Mouse (Mus musculus) liver, embryonic 14.5 days (tissue): ENCODE measurements around the gene Ppp1r13l. TPM values are rescaled to one million over a fixed set of nuclear protein-coding genes. Genes with fewer than 3 reads are reported as not detected.

Experiments
- ATAC-seq: fragments of 200-750 bp; cut with Nextera tagmentation; 2 replicates; pipeline ENCODE4 v1.8.0; 2017; ENCODE audit warnings: moderate number of reproducible peaks, mild to moderate bottlenecking, moderate library complexity; ENCODE audit not compliant: insufficient read depth
- DNase-seq, 3 experiments: peaks; one replicate each; pipeline ENCODE4 v3.0.0-alpha.2; 2012 to 2013; ENCODE audit warnings: low read depth in 3 of 3, low spot score in 3 of 3
- H3K27ac ChIP-seq: fragments of 300-500 bp; sonication (generic); 2 replicates; pipeline ENCODE4 v1.5.1; 2014; ENCODE audit warnings: moderate library complexity, mild to moderate bottlenecking, control low read depth, inconsistent platforms
- H3K27me3 ChIP-seq: fragments of 300-500 bp; sonication (generic); 2 replicates; pipeline ENCODE4 v1.6.1; 2014; ENCODE audit warnings: mild to moderate bottlenecking, low read length, moderate library complexity; ENCODE audit not compliant: control insufficient read depth, insufficient read depth
- H3K36me3 ChIP-seq: fragments of 300-500 bp; sonication (generic); replicated peaks from 2 replicates; pipeline ENCODE4 v1.6.1; 2014; ENCODE audit warnings: low read depth; ENCODE audit not compliant: control insufficient read depth, insufficient read depth
- H3K4me1 ChIP-seq, 2 experiments: fragments of 200-500 bp in 1 of 2; fragments of 300-500 bp in 1 of 2; sonication (generic) in 1 of 2; replicated peaks; 2 replicates each; pipeline ENCODE4 v1.6.1; 2012 to 2014; ENCODE audit warnings: antibody characterized with exemption in 1 of 2, inconsistent platforms in 1 of 2, low read length in 1 of 2; ENCODE audit not compliant: control insufficient read depth in 2 of 2, insufficient read depth in 2 of 2
- H3K4me2 ChIP-seq: fragments of 300-500 bp; sonication (generic); 2 replicates; pipeline ENCODE4 v1.6.1; 2014; ENCODE audit warnings: low read depth, mild to moderate bottlenecking, control low read depth, moderate library complexity
- H3K4me3 ChIP-seq, 2 experiments: fragments of 200-500 bp in 1 of 2; fragments of 300-500 bp in 1 of 2; sonication (generic) in 1 of 2; 2 replicates each; pipeline ENCODE4 v1.5.1; 2012 to 2014; ENCODE audit warnings: low read depth in 2 of 2, low read length in 2 of 2, mild to moderate bottlenecking in 2 of 2, control low read depth in 1 of 2, inconsistent platforms in 1 of 2, moderate library complexity in 1 of 2; ENCODE audit not compliant: insufficient read depth in 1 of 2
- H3K9ac ChIP-seq: fragments of 300-500 bp; sonication (generic); replicated peaks from 2 replicates; pipeline ENCODE4 v1.6.1; 2014; ENCODE audit warnings: mild to moderate bottlenecking, control low read depth, moderate library complexity
- H3K9me3 ChIP-seq: fragments of 300-500 bp; sonication (generic); 2 replicates; pipeline ENCODE4 v1.6.1; 2016; ENCODE audit warnings: low read length, mixed read lengths; ENCODE audit not compliant: control insufficient read depth
- CTCF ChIP-seq: IDR thresholded peaks from 2 replicates; pipeline ENCODE4 v1.5.1; 2016; ENCODE audit warnings: antibody characterized with exemption, low read depth, control low read depth
- EP300 ChIP-seq: IDR thresholded peaks from 2 replicates; pipeline ENCODE4 v1.6.1; 2016; ENCODE audit warnings: antibody characterized with exemption, low read depth
- WGBS: fragments of 180-500 bp; shearing (Covaris S2); extraction: QIAGEN DNeasy Blood & Tissue Kit; methylation state at CpG from one replicate; pipeline ENCODE4 v1.1.7; 2014; ENCODE audit not compliant: insufficient replicate concordance; 5-methylcytosine and 5-hydroxymethylcytosine counted together
- polyA plus RNA-seq, 2 experiments: library from polyadenylated mRNA; depleted of rRNA in 1 of 2; stranded (reverse) in 1 of 2; unstranded in 1 of 2; fragments of >200 nt; fragmentation: Nextera tagmentation in 1 of 2; extraction: Ambion mirVana in 1 of 2; gene quantifications; 2 replicates each; pipeline versions ENCODE4 v1.2.1 to v1.2.3; 2012 to 2014

The Ppp1r13l gene
- polyA plus RNA-seq, 2 experiments, result 0.65 to 2.3 TPM

GRCm38 (mm10) chr7:19344237-19344847, 15.2 kb upstream of the Ppp1r13l start, which contains the start of gene Ercc1:
Gene Ercc1 (plus strand): TSS chr7:19344778.
- Histone ChIP-seq H3K4me1 (peaks cover 0 to 14% of the 10 kb centered on the region in 2 experiments; a peak in 3 of 4 replicates), H3K27me3 (peaks cover 31% of the 10 kb centered on the region), H3K9me3 (no peaks in the 10 kb centered on the region), H3K36me3 (no peaks in the 10 kb centered on the region), H3K27ac (no peak within 1 kb of the TSS), H3K9ac (peak within 1 kb of the TSS; percentile 37), H3K4me3 (peak within 1 kb of the TSS; percentile 55 to 96), H3K4me2 (peak within 1 kb of the TSS; percentile 75)
- WGBS, result 17% methylated on average over 12 of the region's 12 CpGs
- no peak for TF ChIP-seq CTCF
- TF ChIP-seq EP300, result no peak
- DNase-seq (no peak), ATAC-seq (no peak)

- ATAC-seq (peak; percentile 95), DNase-seq (peak; percentile 96 to 97 (median 97))
- peaks cover 31% of the 10 kb centered on the region for H3K27me3 ChIP-seq
- WGBS, result 0% methylated on average over 31 of the region's 31 CpGs
- peak overlapping the region; percentile 55 to 96 for H3K4me3 ChIP-seq
- no peak for TF ChIP-seq CTCF
- no peak for TF ChIP-seq EP300
- H3K4me1 ChIP-seq, result peaks cover 0 to 14% of the 10 kb centered on the region in 2 experiments; a peak in 3 of 4 replicates
- H3K36me3 ChIP-seq, result no peaks in the 10 kb centered on the region
- H3K9ac ChIP-seq, result peak overlapping the region; percentile 37
- H3K4me2 ChIP-seq, result peak overlapping the region; percentile 75
- H3K27ac ChIP-seq, result no peak overlapping the region
- H3K9me3 ChIP-seq, result no peaks in the 10 kb centered on the region
Measured at GRCm38 (mm10) chr7:19344938-19345471, 14.5 kb upstream of the Ppp1r13l start.

- H3K9ac ChIP-seq, result no peak overlapping the region
- no peaks in the 10 kb centered on the region for H3K36me3 ChIP-seq
- DNase-seq (no peak), ATAC-seq (no peak)
- H3K27ac ChIP-seq, result no peak overlapping the region
- no peak overlapping the region for H3K4me3 ChIP-seq
- H3K4me2 ChIP-seq, result no peak overlapping the region
- 68% methylated on average over 13 of the region's 13 CpGs for WGBS
- H3K27me3 ChIP-seq, result no peaks in the 10 kb centered on the region
- no peak for TF ChIP-seq CTCF
- no peak for TF ChIP-seq EP300
- H3K9me3 ChIP-seq, result no peaks in the 10 kb centered on the region
- peaks cover 0 to 9% of the 10 kb centered on the region in 2 experiments; a peak in 3 of 4 replicates for H3K4me1 ChIP-seq
Measured at GRCm38 (mm10) chr7:19349188-19349915, 10.2 kb upstream of the Ppp1r13l start.

GRCm38 (mm10) chr7:19350221-19350620, 9.3 kb upstream of the Ppp1r13l start:
- H3K4me2 ChIP-seq, result no peak overlapping the region
- no peaks in the 10 kb centered on the region for H3K9me3 ChIP-seq
- DNase-seq (no peak), ATAC-seq (no peak)
- WGBS, result 80% methylated on average over 8 of the region's 8 CpGs
- H3K27ac ChIP-seq, result no peak overlapping the region
- H3K27me3 ChIP-seq, result no peaks in the 10 kb centered on the region
- H3K4me1 ChIP-seq, result peaks cover 0 to 6% of the 10 kb centered on the region in 2 experiments; a peak in 3 of 4 replicates
- TF ChIP-seq EP300, result no peak
- no peak for TF ChIP-seq CTCF
- no peaks in the 10 kb centered on the region for H3K36me3 ChIP-seq
- H3K4me3 ChIP-seq, result no peak overlapping the region
- H3K9ac ChIP-seq, result no peak overlapping the region

GRCm38 (mm10) chr7:19354991-19355390, 4.6 kb upstream of the Ppp1r13l start:
- TF ChIP-seq EP300, result no peak
- no peak for TF ChIP-seq CTCF
- H3K9me3 ChIP-seq, result no peaks in the 10 kb centered on the region
- H3K36me3 ChIP-seq, result peaks cover 5% of the 10 kb centered on the region; the same call in 1 of the 2 replicates
- H3K27me3 ChIP-seq, result no peaks in the 10 kb centered on the region
- H3K4me1 ChIP-seq, result peaks cover under 1 to 7% of the 10 kb centered on the region in 2 experiments; a peak in 3 of 4 replicates
- DNase-seq (no peak), ATAC-seq (no peak)
- no peak overlapping the region for H3K27ac ChIP-seq
- no peak overlapping the region for H3K4me2 ChIP-seq
- WGBS, result 89% methylated on average over 5 of the region's 5 CpGs
- no peak overlapping the region for H3K9ac ChIP-seq
- H3K4me3 ChIP-seq, result no peak overlapping the region
